Mouse (Mus musculus): ENCODE results near the gene Scn8a.

GRCm38 (mm10) chr15:101006251-101007040 is 136.8 kb downstream of the Scn8a start:
- peak; percentile 47; the same call in 1 of the 2 replicates for TF ChIP-seq POLR2A (IDR thresholded peaks at IDR 0.05; ENCODE audit: low read depth, low read length)
- no peak for TF ChIP-seq CTCF (IDR thresholded peaks at IDR 0.05; ENCODE audit: borderline replicate concordance, insufficient read depth, low read length)
